Mouse (Mus musculus): ENCODE data around the gene Calm5. TPM values are rescaled to one million over a fixed set of nuclear protein-coding genes. Genes with fewer than 3 reads are reported as not detected.

The Calm5 gene
- polyA plus RNA-seq, 1 experiment from 2014 or later = not detected

- no peak for ATAC-seq
- no peak for TF ChIP-seq EP300 (IDR thresholded peaks at IDR 0.05)
- no peak for TF ChIP-seq CTCF (IDR thresholded peaks at IDR 0.05)
Observed at GRCm38 (mm10) chr13:3899301-3899700, 45.3 kb downstream of the Calm5 start.

More at GRCm38 (mm10) chr13:3899301-3899700, 45.3 kb downstream of the Calm5 start:
- no peak overlapping the region for H3K4me2 ChIP-seq (replicated peaks; ENCODE audit: low read depth, low read length)
- no peak overlapping the region for H3K4me3 ChIP-seq (ENCODE audit: low read depth, low read length)
- H3K9ac ChIP-seq (replicated peaks; ENCODE audit: low read depth) = no peak overlapping the region
- no peaks in the 10 kb centered on the region for H3K27me3 ChIP-seq (replicated peaks; ENCODE audit: insufficient read depth, low read length)
- peaks cover 7% of the 10 kb centered on the region; the same call in 1 of the 2 replicates for H3K4me1 ChIP-seq (ENCODE audit: insufficient read depth, low read depth, low read length)
- 86% methylated on average over 9 of the region's 9 CpGs for WGBS
- H3K27ac ChIP-seq (ENCODE audit: low read length) = no peak overlapping the region
- DNase-seq (ENCODE audit: low spot score) = no peak
- no peaks in the 10 kb centered on the region for H3K9me3 ChIP-seq (ENCODE audit: low read length)
- H3K36me3 ChIP-seq (ENCODE audit: insufficient read depth, low read length) = no peaks in the 10 kb centered on the region

Other genes with a start within 250 kb of the Calm5 start
- gene Fam208b, start 243.1 kb upstream of the Calm5 start, polyA plus RNA-seq (2015; fragmentation: Nextera tagmentation; extraction: Ambion mirVana) = 5.9 and 6.3 TPM in 2 replicates
- gene Asb13, start 220.1 kb upstream of the Calm5 start, polyA plus RNA-seq (2015; fragmentation: Nextera tagmentation; extraction: Ambion mirVana) = 6.4 and 7.1 TPM in 2 replicates
- gene Calml3, start 49.9 kb upstream of the Calm5 start, polyA plus RNA-seq (2015; fragmentation: Nextera tagmentation; extraction: Ambion mirVana) = 0.19 and 0.21 TPM in 2 replicates
- not detected in 2 replicates for gene Calm4, start 16.4 kb upstream of the Calm5 start, polyA plus RNA-seq (2015; fragmentation: Nextera tagmentation; extraction: Ambion mirVana)
- gene Net1, start 64.0 kb downstream of the Calm5 start, polyA plus RNA-seq (2015; fragmentation: Nextera tagmentation; extraction: Ambion mirVana) = 83.7 and 91.5 TPM in 2 replicates
- not detected in 2 replicates for gene Tubal3, start 64.1 kb downstream of the Calm5 start, polyA plus RNA-seq (2015; fragmentation: Nextera tagmentation; extraction: Ambion mirVana)
- not detected in 2 replicates for gene Ucn3, start 91.2 kb downstream of the Calm5 start, polyA plus RNA-seq (2015; fragmentation: Nextera tagmentation; extraction: Ambion mirVana)
- gene Akr1c14, start 194.8 kb downstream of the Calm5 start, polyA plus RNA-seq (2015; fragmentation: Nextera tagmentation; extraction: Ambion mirVana) = 62.8 and 63.7 TPM in 2 replicates

Data from lung, postnatal 0 days (tissue).